Mouse (Mus musculus): ENCODE data around the gene Rnf114.

Rnf114 gene

GRCm38 (mm10) chr2:167555766-167556165, 63.3 kb downstream of the Rnf114 start:
- in situ Hi-C loops (cut with MboI; ENCODE audit: unreplicated experiment in 2 of 2): no loop called here

- in situ Hi-C loops (cut with MboI; ENCODE audit: unreplicated experiment in 2 of 2): no loop called here
Measured at GRCm38 (mm10) chr2:167559413-167559812, 67.0 kb downstream of the Rnf114 start.

GRCm38 (mm10) chr2:167562101-167562500, 69.7 kb downstream of the Rnf114 start:
- in situ Hi-C loops (cut with MboI; ENCODE audit: unreplicated experiment in 2 of 2): no loop called here

GRCm38 (mm10) chr2:167563035-167563434, 70.6 kb downstream of the Rnf114 start:
- in situ Hi-C loops (cut with MboI; ENCODE audit: unreplicated experiment in 2 of 2): no loop called here

- in situ Hi-C loops (cut with MboI; ENCODE audit: unreplicated experiment in 2 of 2): no loop called here
Measured at GRCm38 (mm10) chr2:167563703-167564102, 71.3 kb downstream of the Rnf114 start.

GRCm38 (mm10) chr2:167564551-167565311, 72.3 kb downstream of the Rnf114 start:
- in situ Hi-C loops (cut with MboI; ENCODE audit: unreplicated experiment in 2 of 2): no loop called here

GRCm38 (mm10) chr2:167565312-167565656, 72.8 kb downstream of the Rnf114 start:
- in situ Hi-C loops (cut with MboI; ENCODE audit: unreplicated experiment in 2 of 2): no loop called here

GRCm38 (mm10) chr2:167565682-167566081, 73.2 kb downstream of the Rnf114 start:
- in situ Hi-C loops (cut with MboI; ENCODE audit: unreplicated experiment in 2 of 2): no loop called here
